Mouse (Mus musculus): Measurements from ENCODE around the gene Gm5431. TPM values are rescaled to one million over a fixed set of nuclear protein-coding genes. Genes with fewer than 3 reads are reported as not detected.

The Gm5431 gene
- polyA plus RNA-seq, 1 experiment from 2014 or later: 0.13 TPM

DNA sequence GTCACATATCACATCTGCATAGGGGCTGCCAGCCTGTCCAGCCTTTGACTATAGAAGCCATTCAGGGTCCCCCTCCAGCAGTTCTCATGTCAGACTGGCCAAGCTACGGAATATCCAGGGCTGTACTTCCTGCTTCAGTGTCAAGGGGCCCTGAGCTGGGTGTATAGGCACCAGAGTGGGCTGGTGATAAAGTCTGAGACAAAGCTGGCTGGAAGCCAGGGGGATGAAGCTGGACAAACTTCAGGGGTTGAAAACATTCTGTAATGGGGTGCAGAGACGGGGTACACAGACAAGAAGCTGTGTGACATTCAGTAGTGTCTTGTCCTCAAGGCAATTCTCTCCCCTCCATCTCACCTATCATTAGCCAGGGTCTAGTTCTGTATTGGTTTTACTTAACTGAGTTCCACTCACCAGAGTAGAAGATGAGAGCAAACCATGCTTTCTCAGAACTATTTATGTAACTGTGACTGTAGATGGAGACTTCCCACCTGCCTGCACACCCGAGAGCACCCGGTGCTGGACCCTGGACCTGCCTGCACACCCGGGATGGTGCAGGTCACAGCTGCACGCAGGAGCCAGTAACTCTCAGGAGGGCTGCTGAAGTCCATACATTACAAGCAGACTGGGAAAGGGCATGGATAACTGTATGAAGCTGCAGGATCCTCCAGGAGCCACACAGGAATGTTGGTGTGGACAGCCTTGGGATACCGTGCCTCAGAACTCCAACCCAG lies 32.5 kb downstream of the Gm5431 start:
- peaks cover 16% of the 10 kb centered on the region for H3K4me1 ChIP-seq (replicated peaks)
- H3K36me3 ChIP-seq: no peaks in the 10 kb centered on the region
- peaks cover 15% of the 10 kb centered on the region for H3K27me3 ChIP-seq
- no peak overlapping the region for H3K27ac ChIP-seq
- no peak overlapping the region for H3K4me3 ChIP-seq
- no peaks in the 10 kb centered on the region for H3K9me3 ChIP-seq
- ATAC-seq (ENCODE audit: low FRiP score): no peak
- no peak overlapping the region; the same call in 1 of the 2 replicates for H3K9ac ChIP-seq
- 0 out of 2 replicates have a peak overlapping the region, but pooled peaks have one; percentile 13 for H3K4me2 ChIP-seq
- WGBS: 80% methylated on average over 7 of the region's 7 CpGs

DNA sequence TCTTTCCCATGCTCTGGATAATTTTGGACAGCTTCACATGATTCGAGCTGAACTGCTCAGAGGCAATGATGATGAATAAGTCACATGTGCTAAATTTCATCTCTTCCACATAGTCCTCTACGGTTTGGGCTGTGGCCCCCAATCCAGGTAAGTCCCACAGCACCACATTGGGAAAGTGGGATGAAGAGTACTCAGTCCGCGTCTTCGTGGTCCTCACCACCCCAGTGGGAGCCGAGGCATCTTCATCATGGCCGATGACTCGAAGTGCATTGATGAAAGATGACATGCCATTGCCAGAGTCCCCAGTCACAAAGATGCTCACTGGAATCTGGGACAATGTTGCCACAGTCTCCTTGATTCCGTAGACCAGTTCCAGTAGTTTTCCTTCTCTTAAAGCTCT lies 35.5 kb downstream of the Gm5431 start:
- Histone ChIP-seq H3K4me2 (no peak overlapping the region), H3K9me3 (no peaks in the 10 kb centered on the region), H3K9ac (no peak overlapping the region), H3K4me3 (no peak overlapping the region), H3K27me3 (0 out of 2 replicates have a peak, but pooled peaks cover 2% of the 10 kb centered on the region), H3K4me1 (replicated peaks) (peaks cover 8% of the 10 kb centered on the region), H3K36me3 (no peaks in the 10 kb centered on the region), H3K27ac (no peak overlapping the region)
- ATAC-seq (ENCODE audit: low FRiP score): no peak
- 95% methylated on average over 9 of the region's 9 CpGs for WGBS

DNA sequence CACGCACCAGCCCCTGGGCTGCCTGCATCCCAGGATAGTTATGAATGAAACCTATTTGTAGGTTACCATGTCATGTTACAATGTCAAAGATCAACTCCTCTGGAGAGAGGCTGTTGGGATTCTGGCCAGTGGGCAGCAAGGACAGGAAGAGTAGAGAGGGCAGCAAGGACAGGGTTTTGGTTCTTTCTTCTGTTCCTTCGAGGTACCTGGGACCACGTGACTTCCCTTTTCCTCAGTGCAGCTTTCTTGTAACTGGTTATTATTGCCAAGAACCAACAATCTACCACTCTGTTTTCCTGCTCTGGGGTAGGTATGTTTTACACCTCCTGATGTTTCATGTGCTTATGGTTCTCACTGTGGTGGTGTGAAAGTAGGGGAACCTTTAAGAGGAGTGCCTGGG lies 38.2 kb downstream of the Gm5431 start:
- Histone ChIP-seq H3K9ac (no peak overlapping the region), H3K4me2 (no peak overlapping the region), H3K4me3 (no peak overlapping the region), H3K36me3 (no peaks in the 10 kb centered on the region), H3K9me3 (no peaks in the 10 kb centered on the region), H3K4me1 (replicated peaks) (peaks cover under 1% of the 10 kb centered on the region), H3K27me3 (peaks cover 16% of the 10 kb centered on the region; the same call in 1 of the 2 replicates), H3K27ac (no peak overlapping the region)
- 86% methylated on average over 3 of the region's 3 CpGs for WGBS
- ATAC-seq (ENCODE audit: low FRiP score): no peak

DNA sequence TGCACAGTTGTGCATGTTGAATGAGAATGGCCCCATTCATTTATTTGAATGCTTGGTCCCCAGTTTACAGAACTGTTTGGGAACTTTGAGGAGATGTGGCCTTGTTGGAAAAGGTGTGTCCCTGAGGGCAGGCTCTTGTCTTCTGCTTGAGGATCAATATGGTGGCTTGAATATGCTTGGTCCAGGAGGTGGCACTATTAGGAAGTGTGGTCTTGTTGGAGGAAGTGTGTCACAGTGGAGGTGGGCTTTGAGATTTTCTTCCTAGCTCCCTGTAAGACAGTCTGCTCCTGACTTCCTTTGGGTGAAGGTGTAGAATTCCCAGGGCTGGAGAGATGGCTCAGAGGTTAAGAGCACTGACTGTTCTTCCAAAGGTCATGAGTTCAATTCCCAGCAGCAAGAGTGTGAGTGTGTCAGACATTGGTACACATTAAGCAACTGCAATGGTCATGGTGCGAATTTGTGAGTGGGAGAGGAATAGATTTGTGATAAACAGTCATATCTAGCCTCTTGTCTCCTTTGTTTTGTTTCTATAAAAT lies 39.2 kb downstream of the Gm5431 start:
- no peak overlapping the region for H3K9ac ChIP-seq
- ATAC-seq (ENCODE audit: low FRiP score): no peak
- H3K27me3 ChIP-seq: peaks cover 16% of the 10 kb centered on the region; the same call in 1 of the 2 replicates
- H3K9me3 ChIP-seq: no peaks in the 10 kb centered on the region
- no peak overlapping the region for H3K27ac ChIP-seq
- H3K36me3 ChIP-seq: no peaks in the 10 kb centered on the region
- no peak overlapping the region for H3K4me2 ChIP-seq
- 83% methylated on average over 1 of the region's 1 CpGs for WGBS
- H3K4me3 ChIP-seq: no peak overlapping the region
- H3K4me1 ChIP-seq (replicated peaks): peaks cover 10% of the 10 kb centered on the region

DNA sequence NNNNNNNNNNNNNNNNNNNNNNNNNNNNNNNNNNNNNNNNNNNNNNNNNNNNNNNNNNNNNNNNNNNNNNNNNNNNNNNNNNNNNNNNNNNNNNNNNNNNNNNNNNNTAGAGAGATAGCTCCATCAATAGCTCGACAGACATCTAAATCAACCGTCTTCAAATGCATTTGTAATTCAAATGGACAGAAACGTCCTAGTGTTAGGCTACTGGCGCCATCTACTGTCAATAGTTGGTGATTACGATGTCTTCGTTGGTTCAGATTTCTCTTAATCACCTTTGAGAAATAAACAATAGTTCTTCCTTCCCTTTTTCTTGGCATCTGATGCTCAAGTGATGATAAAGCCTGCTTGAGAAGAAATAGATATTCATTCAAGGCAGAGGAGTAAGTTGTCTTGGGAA lies 43.0 kb downstream of the Gm5431 start:
- H3K9me3 ChIP-seq: no peaks in the 10 kb centered on the region
- H3K27me3 ChIP-seq: peaks cover 19% of the 10 kb centered on the region; the same call in 1 of the 2 replicates
- WGBS: under 1% methylated on average over 6 of the region's 6 CpGs
- H3K36me3 ChIP-seq: no peaks in the 10 kb centered on the region
- peaks cover 26% of the 10 kb centered on the region for H3K4me1 ChIP-seq (replicated peaks)
- no peak for ATAC-seq (ENCODE audit: low FRiP score)
- H3K4me3 ChIP-seq: peak overlapping the region; percentile 60
- H3K4me2 ChIP-seq: peak overlapping the region; percentile 79
- H3K9ac ChIP-seq: no peak overlapping the region
- no peak overlapping the region for H3K27ac ChIP-seq

DNA sequence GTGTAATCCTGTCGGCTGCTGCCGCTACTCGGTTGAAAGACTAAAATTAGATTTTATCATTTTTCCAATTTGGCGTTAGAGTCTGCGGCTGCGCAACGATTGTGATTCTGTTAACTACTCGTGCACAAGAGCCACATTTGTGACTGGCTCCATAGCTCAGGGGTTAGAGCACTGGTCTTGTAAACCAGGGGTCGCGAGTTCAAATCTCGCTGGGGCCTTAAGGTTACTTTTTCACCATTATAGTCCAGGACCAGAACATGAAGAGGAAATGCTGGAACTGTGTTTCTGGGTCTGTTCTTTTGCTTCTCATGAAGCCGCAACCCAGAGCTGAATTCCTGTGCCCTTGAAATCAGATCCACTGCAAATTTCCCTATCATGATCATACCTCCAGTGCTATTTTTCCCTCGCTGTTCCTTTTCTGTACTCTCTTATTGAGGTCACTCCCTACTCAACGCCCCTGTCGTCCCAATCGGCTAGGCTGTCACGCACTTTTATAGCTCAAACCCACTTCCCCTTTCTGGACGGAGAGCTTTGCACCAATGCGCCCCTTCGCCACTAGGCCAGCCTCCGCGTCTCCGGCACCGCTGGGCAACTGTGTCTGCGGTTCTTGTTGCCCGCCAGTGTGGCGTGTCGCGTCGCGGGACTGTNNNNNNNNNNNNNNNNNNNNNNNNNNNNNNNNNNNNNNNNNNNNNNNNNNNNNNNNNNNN lies 48.4 kb downstream of the Gm5431 start:
- no peaks in the 10 kb centered on the region for H3K36me3 ChIP-seq
- peak; percentile 52 for ATAC-seq (ENCODE audit: low FRiP score)
- H3K4me3 ChIP-seq: peak overlapping the region; percentile 60
- H3K27ac ChIP-seq: peak overlapping the region; percentile 31; the same call in 1 of the 2 replicates
- H3K4me2 ChIP-seq: peak overlapping the region; percentile 79
- H3K4me1 ChIP-seq (replicated peaks): peaks cover 34% of the 10 kb centered on the region
- H3K27me3 ChIP-seq: peaks cover 18% of the 10 kb centered on the region
- H3K9ac ChIP-seq: peak overlapping the region; percentile 72
- WGBS: under 1% methylated on average over 31 of the region's 31 CpGs
- no peaks in the 10 kb centered on the region for H3K9me3 ChIP-seq

DNA sequence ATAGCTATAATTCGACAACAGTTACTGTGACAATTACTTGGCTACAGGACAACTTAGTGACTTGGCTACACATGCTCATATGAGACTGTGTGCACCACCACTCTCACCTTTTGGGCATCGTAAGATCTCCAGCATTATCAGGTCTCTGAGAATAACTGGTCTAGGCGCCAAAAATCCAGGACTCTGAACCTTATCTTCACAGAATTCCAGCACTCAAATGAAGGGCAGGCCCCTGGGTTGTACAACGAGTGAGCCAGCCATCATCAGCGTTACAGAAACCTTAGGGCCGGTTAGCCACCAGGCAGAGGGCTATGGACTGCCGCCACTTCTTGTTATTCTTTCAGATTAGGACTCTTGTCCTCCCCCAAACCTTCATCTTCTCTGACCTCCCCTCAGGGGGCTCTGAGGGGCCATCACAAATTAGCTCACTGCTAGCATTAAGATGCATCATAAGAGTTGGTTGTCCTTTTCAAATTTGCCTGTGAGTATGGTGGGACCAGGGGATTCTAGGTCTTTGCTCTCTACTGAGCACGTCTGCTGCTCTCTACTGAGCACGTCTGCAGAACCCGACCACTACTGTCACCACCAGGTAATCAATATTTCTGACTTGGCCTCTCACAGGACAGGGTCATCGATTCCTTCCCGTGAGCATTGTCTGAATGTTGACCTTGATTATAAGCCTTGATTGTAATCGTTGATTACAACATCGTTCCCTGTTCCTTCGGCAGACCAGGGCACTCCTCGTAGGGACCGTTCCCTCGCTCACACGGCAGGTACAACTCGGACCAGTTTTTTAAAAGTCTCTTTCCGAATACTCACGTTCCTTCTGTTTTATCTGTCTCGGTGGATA lies 49.2 kb downstream of the Gm5431 start:
- peak overlapping the region; percentile 31; the same call in 1 of the 2 replicates for H3K27ac ChIP-seq
- H3K4me1 ChIP-seq (replicated peaks): peaks cover 26% of the 10 kb centered on the region
- H3K9me3 ChIP-seq: no peaks in the 10 kb centered on the region
- WGBS: 8% methylated on average over 23 of the region's 23 CpGs
- peak; percentile 49 for ATAC-seq (ENCODE audit: low FRiP score)
- peak overlapping the region; percentile 72 for H3K9ac ChIP-seq
- no peaks in the 10 kb centered on the region for H3K36me3 ChIP-seq
- peaks cover 21% of the 10 kb centered on the region for H3K27me3 ChIP-seq
- peak overlapping the region; percentile 79 for H3K4me2 ChIP-seq
- peak overlapping the region; percentile 60 for H3K4me3 ChIP-seq

DNA sequence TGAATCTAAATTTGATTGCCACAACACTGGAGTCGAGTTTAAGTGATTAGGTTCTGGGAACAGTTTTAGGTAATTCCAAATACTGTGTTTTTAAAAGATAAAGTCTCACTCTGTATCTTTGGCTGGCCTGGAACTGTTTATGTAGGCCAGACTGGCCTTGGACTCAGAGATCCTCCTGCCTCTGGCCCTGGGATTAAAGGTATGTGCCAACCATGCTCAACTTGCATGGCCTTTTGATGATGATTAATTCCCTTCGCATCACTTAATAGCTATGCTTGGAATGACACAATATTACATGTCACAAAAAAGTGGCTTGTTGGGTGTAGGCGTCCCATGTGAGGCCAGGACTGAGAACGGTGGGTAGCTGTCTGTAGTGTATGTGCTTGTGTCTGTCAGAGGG lies 49.8 kb downstream of the Gm5431 start:
- WGBS: 82% methylated on average over 4 of the region's 4 CpGs
- peak overlapping the region; percentile 79 for H3K4me2 ChIP-seq
- peaks cover 21% of the 10 kb centered on the region for H3K27me3 ChIP-seq
- no peaks in the 10 kb centered on the region for H3K9me3 ChIP-seq
- no peak overlapping the region for H3K9ac ChIP-seq
- peak overlapping the region; percentile 60; the same call in 1 of the 2 replicates for H3K4me3 ChIP-seq
- ATAC-seq (ENCODE audit: low FRiP score): no peak
- H3K27ac ChIP-seq: no peak overlapping the region
- no peaks in the 10 kb centered on the region for H3K36me3 ChIP-seq
- peaks cover 23% of the 10 kb centered on the region for H3K4me1 ChIP-seq (replicated peaks)

DNA sequence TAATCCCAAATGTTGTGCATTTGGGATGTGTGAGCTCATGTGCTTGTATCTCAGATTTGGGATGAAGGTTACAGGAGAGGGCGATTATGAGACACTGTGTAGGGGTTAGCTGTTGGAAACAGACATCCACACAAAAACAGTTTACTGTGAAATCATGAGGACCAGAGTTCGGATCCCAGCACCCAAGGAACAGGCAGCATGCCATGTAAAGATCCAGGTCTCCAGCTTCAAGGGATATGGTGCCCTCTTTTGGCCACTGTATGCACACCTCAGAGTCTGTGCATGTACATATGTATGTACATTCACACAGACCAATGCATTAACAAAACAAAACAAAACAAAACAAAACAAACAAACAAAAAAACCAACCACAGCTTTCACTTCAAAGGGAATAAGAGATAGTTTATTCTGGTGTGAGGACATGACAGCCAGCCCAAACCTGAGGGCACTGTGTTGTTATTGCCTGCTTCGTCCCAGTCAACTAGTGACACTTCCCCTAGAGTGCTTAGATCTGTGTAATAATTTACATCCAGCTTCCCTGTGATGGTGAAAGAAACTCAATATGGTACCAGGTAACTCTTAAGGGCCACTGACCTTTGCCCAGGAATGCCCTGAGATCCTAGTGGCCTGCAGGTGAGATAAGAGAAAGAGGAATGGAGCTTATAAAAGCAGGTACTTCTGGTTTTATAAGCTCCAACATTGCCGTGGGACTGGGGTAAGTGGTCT lies 50.6 kb downstream of the Gm5431 start:
- Histone ChIP-seq H3K36me3 (no peaks in the 10 kb centered on the region), H3K27me3 (peaks cover 21% of the 10 kb centered on the region), H3K4me3 (no peak overlapping the region), H3K4me1 (replicated peaks) (peaks cover 23% of the 10 kb centered on the region), H3K9ac (no peak overlapping the region), H3K9me3 (no peaks in the 10 kb centered on the region), H3K27ac (no peak overlapping the region), H3K4me2 (no peak overlapping the region)
- ATAC-seq (ENCODE audit: low FRiP score): no peak
- WGBS: 85% methylated on average over 4 of the region's 4 CpGs

DNA sequence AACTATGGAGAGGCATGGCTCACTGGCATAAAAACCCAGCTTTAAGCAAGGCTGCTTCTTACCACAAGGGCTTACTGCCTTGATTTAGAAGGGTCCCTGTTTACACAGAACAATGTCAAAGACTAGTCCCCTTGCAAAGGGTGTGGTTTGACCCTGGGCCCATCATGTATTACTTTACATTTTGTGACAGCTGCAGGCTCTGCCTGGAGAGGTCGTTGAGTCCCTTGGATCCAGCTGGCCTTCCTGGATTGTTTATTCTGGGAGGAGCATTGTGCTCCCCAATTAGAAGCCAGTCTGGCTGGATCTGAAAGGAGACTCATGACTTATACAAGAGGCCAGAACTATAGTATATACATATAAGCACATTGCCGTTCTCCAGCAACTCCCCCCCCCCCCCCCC lies 51.8 kb downstream of the Gm5431 start:
- Histone ChIP-seq H3K4me1 (replicated peaks) (peaks cover 20% of the 10 kb centered on the region), H3K36me3 (no peaks in the 10 kb centered on the region), H3K9me3 (no peaks in the 10 kb centered on the region), H3K27me3 (peaks cover 25% of the 10 kb centered on the region), H3K4me3 (no peak overlapping the region), H3K9ac (no peak overlapping the region), H3K4me2 (no peak overlapping the region), H3K27ac (no peak overlapping the region)
- no peak for ATAC-seq (ENCODE audit: low FRiP score)
- WGBS: 66% methylated on average over 2 of the region's 2 CpGs

DNA sequence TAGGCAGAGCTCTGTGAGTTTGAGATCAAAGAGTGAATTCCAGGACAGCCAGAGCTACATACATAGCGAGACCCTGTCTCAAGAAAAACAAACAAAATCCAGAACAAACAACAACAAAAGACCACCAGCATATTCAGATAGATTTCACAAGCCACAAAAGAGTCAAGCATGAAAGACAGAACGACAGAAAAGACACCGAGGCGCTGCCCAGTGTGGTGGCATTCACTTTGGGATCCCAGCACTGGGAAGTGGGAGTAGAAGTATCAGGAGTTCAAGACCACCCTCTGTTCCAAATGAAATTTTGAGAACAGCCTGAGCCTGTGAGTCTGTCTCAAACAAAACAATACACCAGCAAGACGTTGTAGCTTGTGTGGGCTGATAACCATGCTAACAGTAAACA lies 55.1 kb downstream of the Gm5431 start:
- no peak for ATAC-seq (ENCODE audit: low FRiP score)
- Histone ChIP-seq H3K4me1 (replicated peaks) (no peaks in the 10 kb centered on the region), H3K36me3 (no peaks in the 10 kb centered on the region), H3K27me3 (peaks cover 26% of the 10 kb centered on the region), H3K9ac (no peak overlapping the region), H3K4me2 (no peak overlapping the region), H3K27ac (no peak overlapping the region), H3K9me3 (no peaks in the 10 kb centered on the region), H3K4me3 (no peak overlapping the region)
- WGBS: 65% methylated on average over 5 of the region's 5 CpGs
